Mouse (Mus musculus) retina, embryonic 14.5 days (tissue): Measurements from ENCODE around the gene Dab1.

ENCODE experiments used
- DNase-seq: peaks from one replicate; pipeline ENCODE4 v3.0.0-alpha.2; 2015; ENCODE audit warnings: low spot score

Dab1 gene

GRCm38 (mm10) chr4:104670741-104671140, 1051.6 kb downstream of the Dab1 start:
- no peak for DNase-seq

GRCm38 (mm10) chr4:104673317-104673716, 1054.2 kb downstream of the Dab1 start:
- no peak for DNase-seq

GRCm38 (mm10) chr4:104674706-104675105, 1055.5 kb downstream of the Dab1 start:
- DNase-seq, result no peak

- no peak for DNase-seq
Observed at GRCm38 (mm10) chr4:104678234-104678633, 1059.1 kb downstream of the Dab1 start.

GRCm38 (mm10) chr4:104680475-104680874, 1061.3 kb downstream of the Dab1 start:
- DNase-seq, result no peak

- DNase-seq, result peak; percentile 52
Observed at GRCm38 (mm10) chr4:104686137-104686809, 1067.1 kb downstream of the Dab1 start.

- DNase-seq, result no peak
Observed at GRCm38 (mm10) chr4:104689047-104689446, 1069.9 kb downstream of the Dab1 start.

GRCm38 (mm10) chr4:104691026-104691425, 1071.9 kb downstream of the Dab1 start:
- no peak for DNase-seq

- no peak for DNase-seq
Observed at GRCm38 (mm10) chr4:104694188-104694587, 1075.0 kb downstream of the Dab1 start.

GRCm38 (mm10) chr4:104696522-104696921, 1077.4 kb downstream of the Dab1 start:
- DNase-seq, result no peak

- DNase-seq, result no peak
Observed at GRCm38 (mm10) chr4:104697703-104698102, 1078.5 kb downstream of the Dab1 start.

GRCm38 (mm10) chr4:104705664-104706645, 1086.8 kb downstream of the Dab1 start:
- no peak for DNase-seq

GRCm38 (mm10) chr4:104712338-104713083, 1093.4 kb downstream of the Dab1 start:
- DNase-seq, result no peak

- no peak for DNase-seq
Observed at GRCm38 (mm10) chr4:104714925-104715519, 1095.9 kb downstream of the Dab1 start.

GRCm38 (mm10) chr4:104715857-104716256, 1096.7 kb downstream of the Dab1 start:
- no peak for DNase-seq

GRCm38 (mm10) chr4:104716506-104716905, 1097.3 kb downstream of the Dab1 start:
- no peak for DNase-seq

- DNase-seq, result peak; percentile 55
Observed at GRCm38 (mm10) chr4:104718973-104719795, 1100.0 kb downstream of the Dab1 start.

- DNase-seq, result no peak
Observed at GRCm38 (mm10) chr4:104723527-104724045, 1104.4 kb downstream of the Dab1 start.

- no peak for DNase-seq
Observed at GRCm38 (mm10) chr4:104724258-104724657, 1105.1 kb downstream of the Dab1 start.

GRCm38 (mm10) chr4:104725673-104726072, 1106.5 kb downstream of the Dab1 start:
- DNase-seq, result peak; percentile 63

GRCm38 (mm10) chr4:104729185-104729584, 1110.0 kb downstream of the Dab1 start:
- no peak for DNase-seq
